Mouse (Mus musculus): Measurements from ENCODE around the gene Capn2. TPM values are rescaled to one million over a fixed set of nuclear protein-coding genes. Genes with fewer than 3 reads are reported as not detected.

The Capn2 gene
- total and polyA plus RNA-seq, 3 experiments, result 10.6 to 19.3 TPM; not detected in 1

- Histone ChIP-seq H3K9me3 (replicated peaks; ENCODE audit: insufficient read depth, low read length) (no peaks in the 10 kb centered on the region), H3K9ac (ENCODE audit: control insufficient read depth, low read depth, low read length, poor library complexity, severe bottlenecking) (no peak overlapping the region), H3K79me2 (ENCODE audit: control insufficient read depth, insufficient read depth, low read length, poor library complexity) (no peaks in the 10 kb centered on the region), H3K27me3 (ENCODE audit: control insufficient read depth in 1 of 2, insufficient read depth in 2 of 2, low read length in 2 of 2) (no peaks in the 10 kb centered on the region), H3K36me3 (ENCODE audit: control insufficient read depth in 1 of 2, insufficient read depth in 2 of 2, low read length in 2 of 2) (no peaks in the 10 kb centered on the region; a peak in 2 of 4 replicates), H3K4me1 (ENCODE audit: control insufficient read depth in 1 of 2, insufficient read depth in 2 of 2, low read length in 2 of 2) (no peaks in the 10 kb centered on the region), H3K27ac (ENCODE audit: control insufficient read depth, low read depth, low read length) (no peak overlapping the region), H3K4me3 (ENCODE audit: control insufficient read depth in 1 of 2, insufficient read depth in 1 of 2, low read depth in 2 of 2, low read length in 2 of 2) (no peak overlapping the region)
- no peak for DNase-seq (ENCODE audit: low read depth, low spot score)
- no peak for TF ChIP-seq TCF12 (IDR thresholded peaks at IDR 0.05; ENCODE audit: low read depth, low read length)
- no peak for TF ChIP-seq NELFE (IDR thresholded peaks at IDR 0.05; ENCODE audit: low read depth, low read length)
- TF ChIP-seq USF1 (IDR thresholded peaks at IDR 0.05; ENCODE audit: low read depth, low read length), result no peak
- no peak for TF ChIP-seq KAT2A (conservative IDR thresholded peaks at IDR 0.05; ENCODE audit: low read depth, low read length)
- TF ChIP-seq GATA1 (IDR thresholded peaks at IDR 0.05; ENCODE audit: low read depth, low read length), result no peak
- no peak for TF ChIP-seq EP300 (IDR thresholded peaks at IDR 0.05; ENCODE audit: low read depth in 1 of 2, low read length in 2 of 2)
These were observed 62.3 kb downstream of the Capn2 start for GRCm38 (mm10) chr1:182455080-182455479.

- Histone ChIP-seq H3K36me3 (ENCODE audit: control insufficient read depth in 1 of 2, insufficient read depth in 2 of 2, low read length in 2 of 2) (peaks cover 0 to 2% of the 10 kb centered on the region in 2 experiments; a peak in 1 of 4 replicates), H3K4me1 (ENCODE audit: control insufficient read depth in 1 of 2, insufficient read depth in 2 of 2, low read length in 2 of 2) (no peaks in the 10 kb centered on the region), H3K27me3 (ENCODE audit: control insufficient read depth in 1 of 2, insufficient read depth in 2 of 2, low read length in 2 of 2) (no peaks in the 10 kb centered on the region), H3K4me3 (ENCODE audit: control insufficient read depth in 1 of 2, insufficient read depth in 1 of 2, low read depth in 2 of 2, low read length in 2 of 2) (no peak overlapping the region), H3K9me3 (replicated peaks; ENCODE audit: insufficient read depth, low read length) (no peaks in the 10 kb centered on the region), H3K9ac (ENCODE audit: control insufficient read depth, low read depth, low read length, poor library complexity, severe bottlenecking) (no peak overlapping the region), H3K79me2 (ENCODE audit: control insufficient read depth, insufficient read depth, low read length, poor library complexity) (no peaks in the 10 kb centered on the region), H3K27ac (ENCODE audit: control insufficient read depth, low read depth, low read length) (no peak overlapping the region)
- TF ChIP-seq HCFC1 (IDR thresholded peaks at IDR 0.05; ENCODE audit: low read depth, low read length), result no peak
- no peak for TF ChIP-seq ZKSCAN1 (IDR thresholded peaks at IDR 0.05; ENCODE audit: low read depth, low read length)
- TF ChIP-seq MAZ (IDR thresholded peaks at IDR 0.05; ENCODE audit: low read depth, low read length), result no peak
- no peak for DNase-seq (ENCODE audit: low read depth, low spot score)
These were observed 64.9 kb downstream of the Capn2 start for GRCm38 (mm10) chr1:182452473-182452872.

GRCm38 (mm10) chr1:182448276-182449035 lies 69.0 kb downstream of the Capn2 start:
- H3K36me3 ChIP-seq (ENCODE audit: control insufficient read depth in 1 of 2, insufficient read depth in 2 of 2, low read length in 2 of 2), result peaks cover 0 to 4% of the 10 kb centered on the region in 2 experiments; a peak in 1 of 4 replicates
- H3K9ac ChIP-seq (ENCODE audit: control insufficient read depth, low read depth, low read length, poor library complexity, severe bottlenecking), result no peak overlapping the region
- no peaks in the 10 kb centered on the region for H3K27me3 ChIP-seq (ENCODE audit: control insufficient read depth in 1 of 2, insufficient read depth in 2 of 2, low read length in 2 of 2)
- H3K4me1 ChIP-seq (ENCODE audit: control insufficient read depth in 1 of 2, insufficient read depth in 2 of 2, low read length in 2 of 2), result no peaks in the 10 kb centered on the region
- no peaks in the 10 kb centered on the region for H3K9me3 ChIP-seq (replicated peaks; ENCODE audit: insufficient read depth, low read length)
- no peaks in the 10 kb centered on the region for H3K79me2 ChIP-seq (ENCODE audit: control insufficient read depth, insufficient read depth, low read length, poor library complexity)
- no peak overlapping the region for H3K4me3 ChIP-seq (ENCODE audit: control insufficient read depth in 1 of 2, insufficient read depth in 1 of 2, low read depth in 2 of 2, low read length in 2 of 2)
- no peak overlapping the region for H3K27ac ChIP-seq (ENCODE audit: control insufficient read depth, low read depth, low read length)
- DNase-seq (ENCODE audit: low read depth, low spot score), result no peak
- TF ChIP-seq KAT2A (conservative IDR thresholded peaks at IDR 0.05; ENCODE audit: low read depth, low read length) (no peak), CTCF (IDR thresholded peaks at IDR 0.05 in 2 of 3, conservative IDR thresholded peaks at IDR 0.05 in 1 of 3; ENCODE audit: control insufficient read depth in 1 of 3, insufficient read depth in 1 of 3, low read depth in 2 of 3, low read length in 3 of 3, poor library complexity in 1 of 3, severe bottlenecking in 1 of 3) (no peak), MAFK (IDR thresholded peaks at IDR 0.05; ENCODE audit: borderline replicate concordance, low read depth, low read length) (no peak), USF2 (IDR thresholded peaks at IDR 0.05; ENCODE audit: borderline replicate concordance in 1 of 2, insufficient read depth in 1 of 2, low read depth in 1 of 2, low read length in 2 of 2) (no peak), BHLHE40 (IDR thresholded peaks at IDR 0.05; ENCODE audit: borderline replicate concordance, low read depth, low read length) (no peak), EP300 (IDR thresholded peaks at IDR 0.05; ENCODE audit: low read depth in 1 of 2, low read length in 2 of 2) (no peak), RCOR1 (IDR thresholded peaks at IDR 0.05; ENCODE audit: low read depth, low read length) (no peak), ZNF384 (IDR thresholded peaks at IDR 0.05; ENCODE audit: low read depth, low read length) (no peak), CHD1 (IDR thresholded peaks at IDR 0.05; ENCODE audit: low read depth, low read length) (no peak), USF1 (IDR thresholded peaks at IDR 0.05; ENCODE audit: low read depth, low read length) (no peak), MEF2A (IDR thresholded peaks at IDR 0.05; ENCODE audit: extremely low read depth, insufficient replicate concordance, low read depth, low read length, poor library complexity, severe bottlenecking) (no peak), HCFC1 (IDR thresholded peaks at IDR 0.05; ENCODE audit: low read depth, low read length) (no peak), E2F4 (IDR thresholded peaks at IDR 0.05; ENCODE audit: borderline replicate concordance, low read depth, low read length) (no peak), POLR2AphosphoS5 (IDR thresholded peaks at IDR 0.05; ENCODE audit: borderline replicate concordance, low read depth, low read length) (no peak), CHD2 (IDR thresholded peaks at IDR 0.05; ENCODE audit: low read length) (no peak), POLR2AphosphoS2 (IDR thresholded peaks at IDR 0.05; ENCODE audit: low read length) (no peak), ZMIZ1 (IDR thresholded peaks at IDR 0.05; ENCODE audit: low read depth, low read length) (no peak)

All from MEL (cell line).